Mouse (Mus musculus): Measurements from ENCODE around the gene Col6a4. TPM values are rescaled to one million over a fixed set of nuclear protein-coding genes. Genes with fewer than 3 reads are reported as not detected.

The Col6a4 gene
- polyA plus RNA-seq, 1 experiment from 2014 or later: 0.81 TPM

GRCm38 (mm10) chr9:105976871-105977270, 119.7 kb downstream of the Col6a4 start:
- H3K36me3 ChIP-seq (ENCODE audit: insufficient read depth, low read length): no peaks in the 10 kb centered on the region
- H3K4me2 ChIP-seq (replicated peaks; ENCODE audit: low read depth, low read length): no peak overlapping the region
- no peak for ATAC-seq
- H3K9ac ChIP-seq (replicated peaks; ENCODE audit: low read depth): no peak overlapping the region
- 25% methylated on average over 13 of the region's 13 CpGs for WGBS
- DNase-seq (ENCODE audit: low spot score): no peak
- no peaks in the 10 kb centered on the region for H3K27me3 ChIP-seq (replicated peaks; ENCODE audit: insufficient read depth, low read length)
- H3K4me3 ChIP-seq (ENCODE audit: low read depth, low read length): no peak overlapping the region
- H3K27ac ChIP-seq (ENCODE audit: low read length): no peak overlapping the region
- no peaks in the 10 kb centered on the region for H3K9me3 ChIP-seq (ENCODE audit: low read length)
- no peak for TF ChIP-seq EP300 (IDR thresholded peaks at IDR 0.05)
- no peak for TF ChIP-seq CTCF (IDR thresholded peaks at IDR 0.05)
- no peaks in the 10 kb centered on the region for H3K4me1 ChIP-seq (ENCODE audit: insufficient read depth, low read depth, low read length)

DNA sequence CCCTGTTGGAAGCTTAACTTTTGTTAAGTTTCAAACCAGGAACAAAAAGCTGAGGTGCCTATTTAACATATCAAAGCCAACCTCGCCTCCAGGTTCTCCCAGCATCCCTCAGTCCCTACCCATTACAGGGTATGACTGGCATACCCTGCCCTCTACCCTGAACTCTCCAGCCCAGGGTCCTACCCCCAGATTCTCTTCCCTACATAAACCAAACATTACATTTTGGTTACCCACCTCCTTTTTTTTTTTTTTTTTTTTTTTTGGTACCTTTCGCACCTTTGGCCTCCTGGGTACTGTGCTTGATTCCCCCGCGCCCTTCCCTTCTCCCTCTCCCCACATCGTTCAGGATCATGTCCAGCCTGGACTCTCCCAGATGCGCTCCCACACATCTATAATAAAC, 120.3 kb downstream of the Col6a4 start:
- H3K4me3 ChIP-seq (ENCODE audit: low read depth, low read length): no peak overlapping the region
- H3K4me1 ChIP-seq (ENCODE audit: insufficient read depth, low read depth, low read length): no peaks in the 10 kb centered on the region
- H3K9me3 ChIP-seq (ENCODE audit: low read length): no peaks in the 10 kb centered on the region
- ATAC-seq: no peak
- no peak for TF ChIP-seq CTCF (IDR thresholded peaks at IDR 0.05)
- no peak for DNase-seq (ENCODE audit: low spot score)
- no peak overlapping the region for H3K27ac ChIP-seq (ENCODE audit: low read length)
- H3K9ac ChIP-seq (replicated peaks; ENCODE audit: low read depth): no peak overlapping the region
- H3K4me2 ChIP-seq (replicated peaks; ENCODE audit: low read depth, low read length): no peak overlapping the region
- no peaks in the 10 kb centered on the region for H3K27me3 ChIP-seq (replicated peaks; ENCODE audit: insufficient read depth, low read length)
- 62% methylated on average over 6 of the region's 6 CpGs for WGBS
- H3K36me3 ChIP-seq (ENCODE audit: insufficient read depth, low read length): no peaks in the 10 kb centered on the region

GRCm38 (mm10) chr9:105973736-105974135, 122.8 kb downstream of the Col6a4 start:
- H3K4me3 ChIP-seq (ENCODE audit: low read depth, low read length): no peak overlapping the region
- no peak overlapping the region for H3K27ac ChIP-seq (ENCODE audit: low read length)
- ATAC-seq: no peak
- no peaks in the 10 kb centered on the region for H3K27me3 ChIP-seq (replicated peaks; ENCODE audit: insufficient read depth, low read length)
- H3K36me3 ChIP-seq (ENCODE audit: insufficient read depth, low read length): no peaks in the 10 kb centered on the region
- DNase-seq (ENCODE audit: low spot score): peak; percentile 65
- 23% methylated on average over 1 of the region's 1 CpGs for WGBS
- no peaks in the 10 kb centered on the region for H3K9me3 ChIP-seq (ENCODE audit: low read length)
- no peaks in the 10 kb centered on the region for H3K4me1 ChIP-seq (ENCODE audit: insufficient read depth, low read depth, low read length)
- TF ChIP-seq CTCF (IDR thresholded peaks at IDR 0.05): no peak
- peak; percentile 73 for TF ChIP-seq EP300 (IDR thresholded peaks at IDR 0.05)
- H3K4me2 ChIP-seq (replicated peaks; ENCODE audit: low read depth, low read length): no peak overlapping the region
- no peak overlapping the region for H3K9ac ChIP-seq (replicated peaks; ENCODE audit: low read depth)

GRCm38 (mm10) chr9:105972031-105972430, 124.6 kb downstream of the Col6a4 start:
- Histone ChIP-seq H3K4me2 (replicated peaks; ENCODE audit: low read depth, low read length) (no peak overlapping the region), H3K4me1 (ENCODE audit: insufficient read depth, low read depth, low read length) (no peaks in the 10 kb centered on the region), H3K36me3 (ENCODE audit: insufficient read depth, low read length) (no peaks in the 10 kb centered on the region), H3K27ac (ENCODE audit: low read length) (no peak overlapping the region), H3K9me3 (ENCODE audit: low read length) (no peaks in the 10 kb centered on the region), H3K27me3 (replicated peaks; ENCODE audit: insufficient read depth, low read length) (no peaks in the 10 kb centered on the region), H3K9ac (replicated peaks; ENCODE audit: low read depth) (no peak overlapping the region), H3K4me3 (ENCODE audit: low read depth, low read length) (no peak overlapping the region)
- TF ChIP-seq CTCF (IDR thresholded peaks at IDR 0.05) (no peak), EP300 (IDR thresholded peaks at IDR 0.05) (no peak)
- ATAC-seq (no peak), DNase-seq (ENCODE audit: low spot score) (no peak)
- 90% methylated on average over 3 of the region's 3 CpGs for WGBS

DNA sequence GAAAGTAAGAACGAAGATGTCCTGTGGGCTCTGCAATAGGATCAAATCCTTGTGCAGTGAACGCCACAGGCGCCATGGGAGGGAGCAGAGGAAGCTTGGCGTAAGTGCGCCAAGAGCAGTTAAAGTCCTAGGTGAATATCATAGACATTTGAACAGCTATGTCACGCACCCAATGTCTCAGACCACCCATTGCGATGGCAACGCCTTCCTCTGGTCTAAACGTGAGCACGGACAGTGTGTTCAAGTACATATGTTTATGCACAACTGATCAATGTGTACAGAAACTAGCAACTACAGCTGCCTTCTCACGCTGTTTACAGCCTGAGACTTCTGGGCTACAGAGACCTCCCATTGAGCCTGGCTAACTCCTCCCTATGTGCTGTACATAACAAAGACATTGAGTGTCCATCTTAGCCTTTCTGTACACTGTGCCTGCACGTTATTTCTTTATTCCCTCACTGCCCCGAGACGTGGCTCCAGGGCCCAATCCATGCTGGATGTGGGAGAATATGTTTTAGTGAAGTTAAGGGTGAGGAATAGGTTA, 125.2 kb downstream of the Col6a4 start:
- ATAC-seq (no peak), DNase-seq (ENCODE audit: low spot score) (no peak)
- Histone ChIP-seq H3K4me3 (ENCODE audit: low read depth, low read length) (no peak overlapping the region), H3K9me3 (ENCODE audit: low read length) (no peaks in the 10 kb centered on the region), H3K27me3 (replicated peaks; ENCODE audit: insufficient read depth, low read length) (no peaks in the 10 kb centered on the region), H3K36me3 (ENCODE audit: insufficient read depth, low read length) (no peaks in the 10 kb centered on the region), H3K4me1 (ENCODE audit: insufficient read depth, low read depth, low read length) (no peaks in the 10 kb centered on the region), H3K27ac (ENCODE audit: low read length) (no peak overlapping the region), H3K9ac (replicated peaks; ENCODE audit: low read depth) (no peak overlapping the region), H3K4me2 (replicated peaks; ENCODE audit: low read depth, low read length) (no peak overlapping the region)
- TF ChIP-seq CTCF (IDR thresholded peaks at IDR 0.05) (no peak), EP300 (IDR thresholded peaks at IDR 0.05) (no peak)
- WGBS: 85% methylated on average over 14 of the region's 14 CpGs

DNA sequence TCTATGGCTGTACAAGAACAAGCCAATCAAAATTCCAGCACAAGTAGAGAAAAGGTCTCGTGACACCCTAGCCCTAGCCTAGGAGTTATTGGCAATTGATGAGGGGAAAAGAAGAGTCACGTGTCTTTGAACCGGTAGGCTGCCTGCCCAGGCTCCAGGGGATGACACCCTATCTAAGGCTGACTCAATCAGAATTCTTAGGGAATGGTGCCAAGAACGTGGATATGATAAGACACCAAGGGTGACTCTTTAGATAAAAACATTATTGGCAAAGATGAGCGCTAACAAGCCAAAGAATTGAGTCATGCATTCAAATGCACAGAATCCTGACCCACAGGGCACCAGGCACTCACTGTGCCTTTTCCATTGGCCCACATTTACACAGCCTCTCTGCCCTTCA, 125.7 kb downstream of the Col6a4 start:
- 65% methylated on average over 5 of the region's 5 CpGs for WGBS
- Histone ChIP-seq H3K9me3 (ENCODE audit: low read length) (no peaks in the 10 kb centered on the region), H3K4me3 (ENCODE audit: low read depth, low read length) (no peak overlapping the region), H3K4me1 (ENCODE audit: insufficient read depth, low read depth, low read length) (no peaks in the 10 kb centered on the region), H3K4me2 (replicated peaks; ENCODE audit: low read depth, low read length) (no peak overlapping the region), H3K9ac (replicated peaks; ENCODE audit: low read depth) (no peak overlapping the region), H3K36me3 (ENCODE audit: insufficient read depth, low read length) (no peaks in the 10 kb centered on the region), H3K27me3 (replicated peaks; ENCODE audit: insufficient read depth, low read length) (no peaks in the 10 kb centered on the region), H3K27ac (ENCODE audit: low read length) (no peak overlapping the region)
- TF ChIP-seq CTCF (IDR thresholded peaks at IDR 0.05): no peak
- no peak for TF ChIP-seq EP300 (IDR thresholded peaks at IDR 0.05)
- ATAC-seq: 0 out of 2 replicates have a peak, but pooled peaks have one; percentile 37
- DNase-seq (ENCODE audit: low spot score): peak; percentile 18

DNA sequence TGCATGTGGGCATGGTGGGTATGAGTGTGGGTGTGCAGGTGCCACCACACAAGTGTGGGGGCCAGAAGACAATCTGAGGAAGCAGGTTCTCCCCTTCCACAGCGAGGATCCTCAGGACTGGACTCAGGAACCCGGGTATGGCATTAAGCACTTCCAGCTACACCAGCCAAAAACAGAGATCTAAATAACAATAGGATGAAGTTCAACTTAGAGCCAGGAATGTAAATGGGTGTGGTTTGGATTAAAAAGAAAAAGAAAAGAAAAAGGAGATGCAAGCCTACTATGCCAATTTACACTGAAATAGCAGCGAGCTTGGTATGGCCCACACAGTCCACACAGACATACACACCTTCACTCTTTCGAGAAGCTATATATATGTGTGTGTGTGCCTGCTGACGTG, 128.6 kb downstream of the Col6a4 start:
- Histone ChIP-seq H3K27ac (ENCODE audit: low read length) (no peak overlapping the region), H3K4me2 (replicated peaks; ENCODE audit: low read depth, low read length) (no peak overlapping the region), H3K9me3 (ENCODE audit: low read length) (no peaks in the 10 kb centered on the region), H3K4me1 (ENCODE audit: insufficient read depth, low read depth, low read length) (no peaks in the 10 kb centered on the region), H3K36me3 (ENCODE audit: insufficient read depth, low read length) (no peaks in the 10 kb centered on the region), H3K9ac (replicated peaks; ENCODE audit: low read depth) (no peak overlapping the region), H3K4me3 (ENCODE audit: low read depth, low read length) (no peak overlapping the region), H3K27me3 (replicated peaks; ENCODE audit: insufficient read depth, low read length) (no peaks in the 10 kb centered on the region)
- TF ChIP-seq CTCF (IDR thresholded peaks at IDR 0.05): no peak
- no peak for TF ChIP-seq EP300 (IDR thresholded peaks at IDR 0.05)
- WGBS: 71% methylated on average over 5 of the region's 5 CpGs
- no peak for ATAC-seq
- no peak for DNase-seq (ENCODE audit: low spot score)

Measured in lung, postnatal 0 days (tissue).